Mouse (Mus musculus) embryonic stem cell, embryonic (primary cell): ENCODE data around the gene Slc39a13.

Experiments used
- CTCF ChIA-PET, 4 experiments: fragments of 300-600 bp in 2 of 4; fragments of 350-600 bp in 2 of 4; sonication (Branson Sonifier 250); formaldehyde crosslinking; loops; one replicate each; lab custom pipeline; 2022; ENCODE audit warnings: inconsistent platforms in 2 of 4; lab: Charles Lee
- POLR2A ChIA-PET, 4 experiments: fragments of 300-600 bp in 2 of 4; fragments of 350-600 bp in 2 of 4; sonication (Branson Sonifier 250); formaldehyde crosslinking; loops; one replicate each; lab custom pipeline; 2022; ENCODE audit warnings: antibody characterized with exemption in 4 of 4, inconsistent platforms in 1 of 4; lab: Charles Lee

Slc39a13 gene

DNA sequence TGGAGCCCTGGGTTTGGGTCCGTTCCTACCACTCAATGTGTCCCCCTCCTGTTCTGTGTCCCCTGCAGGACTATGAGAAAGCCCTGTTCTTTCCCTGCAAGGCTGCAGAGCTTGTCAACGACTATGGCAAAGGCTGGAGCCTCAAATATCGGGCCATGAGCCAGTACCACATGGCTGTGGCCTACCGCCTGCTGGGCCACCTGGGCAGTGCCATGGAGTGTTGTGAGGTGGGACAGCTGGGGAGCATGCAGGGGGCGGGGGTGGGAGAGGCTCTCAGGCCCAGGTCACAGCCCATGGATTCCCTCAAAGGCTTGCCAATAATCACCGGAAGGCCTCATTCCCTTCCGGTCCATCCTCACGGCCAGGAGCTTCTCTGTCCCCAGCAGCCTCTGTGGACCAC lies 28.4 kb downstream of the Slc39a13 start:
- POLR2A ChIA-PET, result interaction anchor here in 3 of 4 experiments (0.7 to 31.6 kb wide), 22 partner anchors 8 to 248 kb away, joined by 3 to 649 read pairs (median 7); partner anchors contain the start of genes Slc39a13 (in 2 of the 3), Arfgap2 (in 1 of the 3), Ddb2 (in 1 of the 3) and Psmc3 (in 1 of the 3)
- CTCF ChIA-PET, result interaction anchor here (0.6 to 2.3 kb wide), 10 partner anchors 9 to 388 kb away, joined by 3 to 21 read pairs (median 5); partner anchors contain the start of gene Slc39a13 (in 1 of the 4)

DNA sequence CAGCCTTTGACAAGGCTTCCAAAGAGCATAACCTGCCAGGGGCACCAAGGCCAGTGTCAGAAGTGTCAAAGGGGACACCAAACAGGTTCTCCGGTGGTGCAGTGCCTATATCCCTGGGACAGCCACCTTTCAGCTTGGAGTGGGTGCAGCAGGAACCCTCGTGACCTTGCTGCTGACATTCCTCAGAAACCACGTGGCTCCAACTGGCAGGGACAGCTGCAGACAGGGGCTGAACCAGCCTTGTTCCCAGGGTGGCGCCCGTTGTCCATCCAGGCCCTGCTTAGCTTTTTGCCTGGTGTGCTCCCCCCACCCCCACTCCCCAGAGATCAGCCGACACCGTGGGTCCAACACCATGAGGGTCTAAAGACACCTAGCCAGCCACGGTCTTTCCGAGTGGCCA lies 34.8 kb downstream of the Slc39a13 start, which contains the start of gene Rapsn:
Gene Rapsn, plus strand, starts transcription at position 236 of the 400 bp plus-strand sequence.
- POLR2A ChIA-PET, result interaction anchor here in 3 of 4 experiments (0.5 to 31.6 kb wide), 26 partner anchors 8 to 1410 kb away, joined by 3 to 649 read pairs (median 8); partner anchors contain the start of genes Psmc3 (in 2 of the 3), Slc39a13 (in 2 of the 3), Madd (in 1 of the 3) and Mtch2 (in 1 of the 3)

DNA sequence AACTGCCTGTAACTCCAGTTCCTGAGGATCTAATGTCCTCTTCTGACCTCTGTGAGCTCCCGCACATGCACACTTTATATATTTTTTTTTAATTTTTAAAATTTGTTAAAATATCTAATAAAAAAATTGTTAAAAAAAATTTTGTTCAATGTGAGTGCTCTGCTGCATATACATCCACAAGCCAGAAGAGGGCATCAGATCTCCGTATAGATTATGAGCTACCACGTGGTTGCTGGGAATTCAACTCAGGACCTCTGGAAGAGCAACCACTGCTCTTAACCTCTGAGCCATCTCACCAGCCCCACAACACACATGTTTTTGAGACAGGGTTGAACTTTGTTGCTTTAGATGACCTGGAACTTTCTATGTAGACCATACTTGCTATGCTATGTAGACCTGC lies 37.2 kb downstream of the Slc39a13 start:
- POLR2A ChIA-PET, result interaction anchor here (0.7 to 31.6 kb wide), 21 partner anchors 9 to 80 kb away, joined by 3 to 649 read pairs (median 4); partner anchors contain the start of genes Psmc3 (in 2 of the 4) and Slc39a13 (in 1 of the 4)
- CTCF ChIA-PET, result interaction anchor here (0.6 to 3.0 kb wide), 26 partner anchors 9 to 423 kb away, joined by 3 to 17 read pairs (median 4); partner anchors contain the start of genes Ddb2 (in 1 of the 4), Psmc3 (in 1 of the 4) and Slc39a13 (in 1 of the 4)

More for the DNA sequence above, 34.8 kb downstream of the Slc39a13 start, which contains the start of gene Rapsn:
- CTCF ChIA-PET, result interaction anchor here (0.6 to 1.6 kb wide), 10 partner anchors 17 to 159 kb away, joined by 3 to 8 read pairs (median 4); no protein-coding TSS in a partner anchor

DNA sequence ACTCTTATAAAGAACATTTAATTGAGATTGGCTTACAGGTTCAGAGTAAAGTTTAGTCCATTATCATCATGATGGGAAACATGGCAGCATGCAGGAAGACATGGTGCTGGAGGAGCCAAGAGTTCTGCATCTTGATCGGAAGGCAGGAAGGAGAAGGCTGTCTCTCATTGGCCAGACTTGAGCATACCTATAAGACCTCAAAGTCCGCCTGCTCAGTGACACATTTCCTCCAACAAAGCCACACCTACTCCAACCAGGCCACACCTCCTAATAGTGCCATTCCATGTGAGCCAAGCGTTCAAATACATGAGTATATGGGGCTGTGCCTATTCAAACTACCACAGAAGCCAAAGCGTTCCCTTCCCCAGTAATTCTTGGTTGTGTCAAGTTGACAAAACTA lies 39.0 kb downstream of the Slc39a13 start:
- CTCF ChIA-PET, result interaction anchor here in 1 of 4 experiments (1.6 kb wide), 1 partner anchor 30 kb away, joined by 7 read pairs; no protein-coding TSS in a partner anchor

DNA sequence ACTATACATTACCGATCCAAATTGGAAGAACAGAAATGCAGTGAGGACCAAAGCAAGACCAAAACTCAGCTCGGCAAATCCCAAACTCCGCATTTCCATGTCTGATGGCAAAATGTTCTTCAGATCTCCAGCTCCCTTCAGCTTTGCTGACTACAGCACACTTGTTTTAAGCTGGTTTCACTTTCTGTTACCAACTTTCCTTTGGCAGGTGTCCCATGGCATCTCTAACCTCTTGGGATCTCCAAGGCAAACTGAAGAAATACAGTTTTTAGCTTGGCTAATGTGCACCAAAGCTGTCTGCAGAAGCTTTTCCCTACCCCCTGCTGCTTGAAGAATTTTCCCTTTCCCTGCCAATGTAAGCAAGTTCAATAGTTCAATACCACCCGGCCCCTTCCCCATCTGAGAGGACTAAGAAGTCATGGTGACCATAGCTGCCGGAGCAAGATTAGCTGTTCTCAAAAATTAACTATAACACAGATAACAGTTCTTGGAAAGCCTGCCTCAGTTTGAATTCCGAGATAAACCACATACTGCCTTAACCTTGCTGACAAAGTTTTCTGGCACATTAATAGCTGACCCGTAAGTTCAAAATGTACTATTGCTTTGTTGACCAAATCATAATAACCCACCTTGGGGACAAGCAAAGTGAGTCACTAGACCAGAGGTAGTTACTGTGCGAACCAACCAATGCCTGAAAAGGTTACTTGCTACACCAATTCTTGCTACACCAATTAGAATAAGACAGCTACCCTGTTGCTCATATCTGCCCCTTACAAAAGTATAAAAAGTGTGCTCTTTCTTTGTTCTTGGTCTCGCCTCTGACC lies 42.6 kb downstream of the Slc39a13 start:
- ChIA-PET POLR2A (interaction anchor here in 3 of 4 experiments (0.6 to 31.6 kb wide), 14 partner anchors 8 to 230 kb away, joined by 3 to 649 read pairs (median 4); partner anchors contain the start of genes Psmc3 (in 1 of the 3), Rapsn (in 1 of the 3) and Slc39a13 (in 1 of the 3)), CTCF (interaction anchor here in 3 of 4 experiments (0.6 to 1.3 kb wide), 4 partner anchors 33 to 168 kb away, joined by 3 read pairs; no protein-coding TSS in a partner anchor)

More for the DNA sequence above, 39.0 kb downstream of the Slc39a13 start:
- POLR2A ChIA-PET, result interaction anchor here in 2 of 4 experiments (0.8 to 31.6 kb wide), 6 partner anchors 9 to 113 kb away, joined by 3 to 649 read pairs (median 3); partner anchors contain the start of genes Celf1 (in 1 of the 2), Psmc3 (in 1 of the 2) and Slc39a13 (in 1 of the 2)

DNA sequence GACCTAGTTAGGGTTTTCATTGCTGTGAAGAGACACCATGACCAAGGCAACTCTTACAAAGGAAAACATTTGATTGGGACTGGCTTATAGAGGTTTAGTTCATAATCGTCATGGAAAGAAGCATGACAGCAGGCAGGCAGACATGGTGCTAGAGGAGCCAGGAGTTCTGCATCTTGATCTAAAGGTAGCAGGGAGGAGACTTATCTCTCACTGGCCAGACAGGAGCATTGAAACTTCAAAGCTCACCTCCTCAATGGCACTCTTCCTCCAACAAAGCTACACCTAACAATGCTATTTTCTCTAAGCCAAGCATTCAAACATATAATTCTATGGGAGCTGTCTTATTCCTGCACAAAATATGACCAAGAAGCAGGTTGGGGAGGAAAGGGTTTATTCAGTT lies 43.7 kb downstream of the Slc39a13 start:
- CTCF ChIA-PET, result no interaction called here

DNA sequence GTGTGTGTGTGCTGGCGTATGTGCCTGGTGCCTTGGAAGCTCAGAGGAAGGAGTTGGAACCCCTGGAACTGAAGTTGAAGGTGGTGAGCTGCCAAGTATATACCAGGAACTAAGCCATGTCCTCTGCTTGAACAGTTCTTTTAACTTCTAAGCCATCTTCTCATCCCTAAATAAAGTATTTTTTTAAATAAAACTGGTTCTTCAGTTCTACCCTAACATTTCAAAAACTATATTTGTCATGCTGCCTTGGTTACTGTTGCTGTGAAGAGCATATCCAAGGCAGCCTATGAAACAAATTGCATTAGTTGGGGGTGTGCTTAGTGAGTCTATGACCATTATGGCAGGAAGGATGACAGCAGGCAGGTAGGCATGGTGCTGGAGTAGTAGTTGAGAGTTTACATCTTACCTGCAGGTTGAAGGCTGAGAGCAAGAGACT lies 45.1 kb downstream of the Slc39a13 start:
- ChIA-PET CTCF (no interaction called here), POLR2A (interaction anchor here in 2 of 4 experiments (0.9 to 31.6 kb wide), 6 partner anchors 11 to 88 kb away, joined by 3 to 649 read pairs (median 8); partner anchors contain the start of genes Psmc3 (in 1 of the 2) and Slc39a13 (in 1 of the 2))

More for the DNA sequence above, 43.7 kb downstream of the Slc39a13 start:
- POLR2A ChIA-PET, result interaction anchor here in 2 of 4 experiments (0.9 to 31.6 kb wide), 7 partner anchors 9 to 34 kb away, joined by 3 to 649 read pairs (median 8); partner anchors contain the start of genes Psmc3 (in 1 of the 2), Rapsn (in 1 of the 2) and Slc39a13 (in 1 of the 2)

DNA sequence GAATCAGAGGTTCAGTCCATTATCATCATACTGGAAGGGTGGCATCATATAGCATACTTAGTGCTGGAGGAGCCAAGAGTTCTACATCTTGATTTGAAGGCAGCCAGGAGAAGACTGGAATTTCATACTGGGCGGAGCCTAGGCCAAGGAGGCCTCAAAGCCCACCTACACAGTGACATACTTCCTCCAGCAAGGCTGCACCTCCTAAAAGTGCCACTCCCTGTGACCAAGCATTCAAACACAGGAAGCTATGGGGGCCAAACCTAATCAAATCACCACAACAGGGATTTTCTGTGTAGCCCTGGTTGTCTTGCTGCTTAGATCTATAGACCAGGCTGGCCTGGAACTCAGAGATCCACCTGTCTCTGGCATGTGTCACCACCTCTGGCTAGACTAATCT lies 46.3 kb downstream of the Slc39a13 start:
- CTCF ChIA-PET, result interaction anchor here in 2 of 4 experiments (1.0 to 1.4 kb wide), 2 partner anchors 41 to 42 kb away, joined by 3 to 5 read pairs; no protein-coding TSS in a partner anchor
- POLR2A ChIA-PET, result interaction anchor here in 2 of 4 experiments (0.8 to 7.4 kb wide), 22 partner anchors 9 to 110 kb away, joined by 3 to 68 read pairs (median 4); partner anchors contain the start of genes Celf1 (in 1 of the 2), Psmc3 (in 1 of the 2) and Rapsn (in 1 of the 2)

DNA sequence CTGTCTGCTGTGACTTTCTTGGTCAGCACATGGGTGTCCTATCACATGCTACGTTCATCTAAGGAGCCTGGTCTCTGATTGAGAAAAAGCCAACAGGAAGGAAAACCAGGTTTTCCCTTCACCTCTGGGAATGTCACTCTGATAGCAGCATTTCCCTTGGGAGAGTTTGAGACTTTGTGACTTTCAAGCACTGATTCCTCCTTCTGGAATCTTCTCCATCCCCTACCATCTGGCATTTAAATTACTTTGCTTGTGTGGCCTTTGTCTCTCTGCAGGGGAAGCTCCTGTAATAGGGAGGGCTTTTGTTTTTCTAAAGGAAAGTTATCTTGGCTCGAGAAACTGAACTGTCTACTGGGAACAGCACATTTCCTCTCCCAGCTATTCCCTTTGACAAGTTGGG lies 47.1 kb downstream of the Slc39a13 start:
- POLR2A ChIA-PET, result interaction anchor here in 2 of 4 experiments (1.0 to 7.4 kb wide), 23 partner anchors 8 to 109 kb away, joined by 3 to 68 read pairs (median 4); partner anchors contain the start of genes Celf1 (in 1 of the 2), Psmc3 (in 1 of the 2), Rapsn (in 1 of the 2) and Slc39a13 (in 1 of the 2)
- CTCF ChIA-PET, result interaction anchor here in 2 of 4 experiments (0.6 to 1.4 kb wide), 2 partner anchors 43 to 212 kb away, joined by 5 to 8 read pairs; no protein-coding TSS in a partner anchor

DNA sequence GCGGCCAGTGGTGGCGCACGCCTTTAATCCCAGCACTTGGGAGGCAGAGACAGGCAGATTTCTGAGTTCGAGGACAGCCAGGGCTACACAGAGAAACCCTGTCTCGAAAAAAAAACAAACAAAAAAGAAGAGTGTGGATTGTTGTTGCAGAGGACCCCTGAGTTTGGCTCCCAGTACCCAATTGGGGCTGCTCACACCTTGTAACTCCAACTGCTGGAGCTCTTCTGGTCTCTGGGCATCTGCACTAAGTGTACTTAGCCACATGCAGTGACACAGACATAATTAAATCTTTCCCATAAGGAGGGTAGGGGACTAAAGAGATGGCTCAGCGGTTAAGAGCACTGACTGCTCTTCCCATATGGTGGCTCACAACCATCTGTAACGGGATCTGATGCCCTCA lies 48.0 kb downstream of the Slc39a13 start:
- CTCF ChIA-PET, result interaction anchor here in 1 of 4 experiments (0.7 kb wide), 1 partner anchor 39 kb away, joined by 3 read pairs; no protein-coding TSS in a partner anchor
- POLR2A ChIA-PET, result interaction anchor here in 3 of 4 experiments (0.7 to 7.4 kb wide), 12 partner anchors 7 to 572 kb away, joined by 3 to 68 read pairs (median 6); partner anchors contain the start of genes Psmc3 (in 1 of the 3) and Slc39a13 (in 1 of the 3)

DNA sequence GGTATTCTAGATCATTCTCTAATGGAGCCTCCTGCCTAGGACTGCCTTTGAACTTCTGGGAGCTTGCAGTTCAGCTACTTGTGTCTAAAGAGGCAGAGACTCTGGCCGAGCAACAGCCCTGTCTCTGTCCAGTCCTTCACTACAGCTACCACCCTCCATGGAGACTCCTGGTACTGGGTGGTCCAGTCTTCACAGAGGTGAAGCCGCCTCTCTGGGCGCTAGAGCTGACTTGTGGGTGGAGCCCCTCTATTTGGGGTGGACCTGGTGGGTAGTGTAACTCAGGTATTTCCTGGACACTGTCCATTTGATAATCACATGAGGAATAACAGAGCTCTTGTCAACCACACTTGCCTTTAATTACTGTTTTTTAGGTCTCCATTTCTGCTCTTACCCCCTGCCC lies 50.3 kb downstream of the Slc39a13 start:
- POLR2A ChIA-PET, result interaction anchor here in 2 of 4 experiments (0.5 to 2.8 kb wide), 13 partner anchors 11 to 959 kb away, joined by 3 to 12 read pairs (median 4); partner anchors contain the start of gene Slc39a13 (in 1 of the 2)
- CTCF ChIA-PET, result interaction anchor here in 1 of 4 experiments (0.6 to 2.1 kb wide), 4 partner anchors 41 to 184 kb away, joined by 3 to 6 read pairs (median 3); no protein-coding TSS in a partner anchor

DNA sequence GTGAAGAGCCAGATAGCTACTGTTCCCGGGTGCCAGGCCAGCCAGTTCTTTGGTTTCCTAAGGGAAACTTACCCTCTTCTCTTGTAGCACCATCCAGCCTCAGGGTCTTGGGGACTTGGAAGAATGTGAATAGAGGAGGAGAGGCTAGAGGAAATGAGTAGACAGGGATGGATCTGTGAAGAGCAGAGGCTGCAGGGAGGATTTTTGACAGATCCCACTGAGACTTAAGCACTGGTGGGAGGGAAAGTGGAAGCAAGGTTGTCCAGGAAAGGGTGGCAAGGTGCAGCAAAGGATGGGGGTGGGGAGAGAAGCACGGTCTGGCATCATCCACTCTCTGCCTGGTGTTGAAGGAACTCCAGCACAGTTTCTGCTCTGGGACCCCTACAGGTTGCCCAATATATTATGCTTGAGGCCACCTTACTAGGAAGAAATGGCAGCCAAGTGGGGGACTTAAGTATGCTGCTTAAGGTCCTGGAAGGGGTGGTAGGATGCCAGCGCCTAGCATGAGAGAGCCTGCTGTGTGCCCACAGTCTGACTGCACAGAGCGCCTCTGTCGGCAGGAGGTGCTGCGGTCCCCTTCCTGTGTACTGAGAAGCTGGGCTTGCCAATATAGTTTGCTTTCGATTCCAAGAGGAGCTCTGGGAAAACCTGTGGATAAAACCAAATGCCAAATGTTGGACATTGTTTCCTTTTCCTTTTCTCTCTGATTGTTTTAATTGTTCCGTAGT lies 52.0 kb downstream of the Slc39a13 start:
- ChIA-PET POLR2A (interaction anchor here in 3 of 4 experiments (0.5 to 2.8 kb wide), 15 partner anchors 9 to 186 kb away, joined by 3 to 12 read pairs (median 3); no protein-coding TSS in a partner anchor), CTCF (interaction anchor here (0.5 to 2.1 kb wide), 13 partner anchors 11 to 185 kb away, joined by 3 to 10 read pairs (median 3); partner anchors contain the start of genes Acp2 (in 1 of the 4), Nr1h3 (in 1 of the 4), Psmc3 (in 1 of the 4) and Rapsn (in 1 of the 4))

DNA sequence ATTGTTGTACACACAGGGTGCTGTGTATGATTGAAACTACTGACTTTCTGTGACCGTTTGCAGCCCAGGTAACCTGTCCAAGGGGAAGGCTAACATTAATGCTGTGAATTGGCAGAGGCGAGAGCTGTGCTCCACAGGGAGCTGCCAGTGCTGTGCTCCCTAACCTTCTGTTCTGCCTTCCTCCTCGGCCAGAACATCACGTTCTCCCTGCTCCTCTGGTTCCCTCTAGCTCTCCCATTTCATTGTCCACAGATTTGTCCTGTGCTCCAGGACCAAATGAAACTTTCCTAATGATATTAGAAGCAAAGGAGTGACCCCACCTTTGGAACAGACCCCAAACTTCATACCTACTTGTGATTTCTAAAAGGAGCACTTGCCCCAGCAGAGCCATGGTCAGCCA lies 54.8 kb downstream of the Slc39a13 start:
- ChIA-PET POLR2A (interaction anchor here in 2 of 4 experiments (0.5 to 2.5 kb wide), 11 partner anchors 7 to 450 kb away, joined by 3 to 14 read pairs (median 4); no protein-coding TSS in a partner anchor), CTCF (interaction anchor here (0.5 to 1.3 kb wide), 4 partner anchors 8 to 194 kb away, joined by 3 to 4 read pairs (median 4); no protein-coding TSS in a partner anchor)

DNA sequence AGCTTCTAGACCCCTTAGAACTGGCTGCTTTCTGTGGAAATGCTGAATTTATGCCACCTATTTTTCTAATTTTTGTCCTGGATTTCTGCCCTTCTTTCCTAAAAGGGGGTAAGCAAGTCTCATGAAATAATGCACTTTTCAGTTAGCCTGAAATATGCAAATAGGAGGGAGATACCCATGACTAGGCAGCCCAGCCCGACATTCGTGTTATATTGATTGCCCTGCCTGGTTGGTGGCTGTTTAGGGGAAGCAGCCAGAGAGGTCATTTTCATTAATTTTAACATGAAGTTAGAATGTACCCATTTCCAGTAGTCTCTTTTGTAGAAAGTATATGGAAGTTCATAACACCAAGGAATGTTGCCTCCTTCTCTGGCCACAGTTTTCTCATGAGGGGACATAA lies 56.3 kb downstream of the Slc39a13 start:
- ChIA-PET POLR2A (interaction anchor here in 2 of 4 experiments (1.5 to 2.5 kb wide), 3 partner anchors 10 to 57 kb away, joined by 4 to 7 read pairs (median 5); partner anchors contain the start of gene Slc39a13 (in 1 of the 2)), CTCF (no interaction called here)
